Mouse (Mus musculus): ENCODE results near the gene Stx6. TPM values are rescaled to one million over a fixed set of nuclear protein-coding genes. Genes with fewer than 3 reads are reported as not detected.

Gene Stx6
- polyA plus RNA-seq, 1 experiment from 2014 or later: 62.8 TPM

- H3K4me3 ChIP-seq (ENCODE audit: low read depth, low read length): no peak overlapping the region
- H3K36me3 ChIP-seq (ENCODE audit: control insufficient read depth, insufficient read depth, low read length): peaks cover 5% of the 10 kb centered on the region; the same call in 1 of the 2 replicates
- H3K4me1 ChIP-seq (ENCODE audit: control insufficient read depth, insufficient read depth, low read length): peaks cover 54% of the 10 kb centered on the region
- peak overlapping the region; percentile 92 for H3K27ac ChIP-seq (ENCODE audit: low read depth, low read length)
- 46% methylated on average over 13 of the region's 13 CpGs for WGBS (ENCODE audit: insufficient replicate concordance)
- no peaks in the 10 kb centered on the region for H3K9me3 ChIP-seq (replicated peaks; ENCODE audit: control insufficient read depth, low read length)
- no peaks in the 10 kb centered on the region for H3K27me3 ChIP-seq (ENCODE audit: control insufficient read depth, insufficient read depth, low read length)
- peak overlapping the region; percentile 44; the same call in 1 of the 2 replicates for H3K9ac ChIP-seq (ENCODE audit: low read depth, low read length)
- no peak for ATAC-seq (replicated peaks; ENCODE audit: insufficient number of reproducible peaks, low FRiP score, low TSS enrichment)
- H3K4me2 ChIP-seq: 0 out of 2 replicates have a peak overlapping the region, but pooled peaks have one; percentile 7
These were observed 78.0 kb downstream of the Stx6 start for GRCm38 (mm10) chr1:155236306-155237024.

- Histone ChIP-seq H3K9me3 (replicated peaks; ENCODE audit: control insufficient read depth, low read length) (no peaks in the 10 kb centered on the region), H3K27me3 (ENCODE audit: control insufficient read depth, insufficient read depth, low read length) (no peaks in the 10 kb centered on the region), H3K4me1 (ENCODE audit: control insufficient read depth, insufficient read depth, low read length) (peaks cover 58% of the 10 kb centered on the region), H3K4me3 (ENCODE audit: low read depth, low read length) (no peak overlapping the region), H3K36me3 (ENCODE audit: control insufficient read depth, insufficient read depth, low read length) (peaks cover 11% of the 10 kb centered on the region; the same call in 1 of the 2 replicates), H3K4me2 (no peak overlapping the region), H3K9ac (ENCODE audit: low read depth, low read length) (0 out of 2 replicates have a peak overlapping the region, but pooled peaks have one; percentile 2), H3K27ac (ENCODE audit: low read depth, low read length) (peak overlapping the region; percentile 55; the same call in 1 of the 2 replicates)
- no peak for ATAC-seq (replicated peaks; ENCODE audit: insufficient number of reproducible peaks, low FRiP score, low TSS enrichment)
- WGBS (ENCODE audit: insufficient replicate concordance): 68% methylated on average over 11 of the region's 11 CpGs
These were observed 78.9 kb downstream of the Stx6 start for GRCm38 (mm10) chr1:155237390-155237789.

- ATAC-seq (replicated peaks; ENCODE audit: insufficient number of reproducible peaks, low FRiP score, low TSS enrichment): no peak
- H3K27me3 ChIP-seq (ENCODE audit: control insufficient read depth, insufficient read depth, low read length): no peaks in the 10 kb centered on the region
- H3K9me3 ChIP-seq (replicated peaks; ENCODE audit: control insufficient read depth, low read length): no peaks in the 10 kb centered on the region
- H3K27ac ChIP-seq (ENCODE audit: low read depth, low read length): no peak overlapping the region
- peaks cover 11% of the 10 kb centered on the region; the same call in 1 of the 2 replicates for H3K36me3 ChIP-seq (ENCODE audit: control insufficient read depth, insufficient read depth, low read length)
- no peak overlapping the region for H3K9ac ChIP-seq (ENCODE audit: low read depth, low read length)
- 92% methylated on average over 5 of the region's 5 CpGs for WGBS (ENCODE audit: insufficient replicate concordance)
- no peak overlapping the region for H3K4me3 ChIP-seq (ENCODE audit: low read depth, low read length)
- H3K4me2 ChIP-seq: no peak overlapping the region
- H3K4me1 ChIP-seq (ENCODE audit: control insufficient read depth, insufficient read depth, low read length): peaks cover 59% of the 10 kb centered on the region
These were observed 79.6 kb downstream of the Stx6 start for GRCm38 (mm10) chr1:155238126-155238525.

- Histone ChIP-seq H3K27me3 (ENCODE audit: control insufficient read depth, insufficient read depth, low read length) (0 out of 2 replicates have a peak, but pooled peaks cover under 1% of the 10 kb centered on the region), H3K4me2 (no peak overlapping the region), H3K4me3 (ENCODE audit: low read depth, low read length) (no peak overlapping the region), H3K4me1 (ENCODE audit: control insufficient read depth, insufficient read depth, low read length) (peaks cover 49% of the 10 kb centered on the region), H3K27ac (ENCODE audit: low read depth, low read length) (no peak overlapping the region), H3K9ac (ENCODE audit: low read depth, low read length) (peak overlapping the region; percentile 35; the same call in 1 of the 2 replicates), H3K9me3 (replicated peaks; ENCODE audit: control insufficient read depth, low read length) (no peaks in the 10 kb centered on the region), H3K36me3 (ENCODE audit: control insufficient read depth, insufficient read depth, low read length) (peaks cover 11% of the 10 kb centered on the region; the same call in 1 of the 2 replicates)
- no peak for ATAC-seq (replicated peaks; ENCODE audit: insufficient number of reproducible peaks, low FRiP score, low TSS enrichment)
- 75% methylated on average over 4 of the region's 4 CpGs for WGBS (ENCODE audit: insufficient replicate concordance)
These were observed 80.7 kb downstream of the Stx6 start for GRCm38 (mm10) chr1:155239169-155239568.

GRCm38 (mm10) chr1:155239962-155240717, 81.6 kb downstream of the Stx6 start:
- Histone ChIP-seq H3K36me3 (ENCODE audit: control insufficient read depth, insufficient read depth, low read length) (peaks cover 11% of the 10 kb centered on the region; the same call in 1 of the 2 replicates), H3K4me3 (ENCODE audit: low read depth, low read length) (no peak overlapping the region), H3K9ac (ENCODE audit: low read depth, low read length) (no peak overlapping the region), H3K9me3 (replicated peaks; ENCODE audit: control insufficient read depth, low read length) (no peaks in the 10 kb centered on the region), H3K4me1 (ENCODE audit: control insufficient read depth, insufficient read depth, low read length) (peaks cover 46% of the 10 kb centered on the region), H3K4me2 (no peak overlapping the region), H3K27ac (ENCODE audit: low read depth, low read length) (no peak overlapping the region), H3K27me3 (ENCODE audit: control insufficient read depth, insufficient read depth, low read length) (0 out of 2 replicates have a peak, but pooled peaks cover 3% of the 10 kb centered on the region)
- WGBS (ENCODE audit: insufficient replicate concordance): 74% methylated on average over 6 of the region's 6 CpGs
- ATAC-seq (replicated peaks; ENCODE audit: insufficient number of reproducible peaks, low FRiP score, low TSS enrichment): no peak

GRCm38 (mm10) chr1:155241701-155242487, 83.4 kb downstream of the Stx6 start:
- Histone ChIP-seq H3K27me3 (ENCODE audit: control insufficient read depth, insufficient read depth, low read length) (0 out of 2 replicates have a peak, but pooled peaks cover 3% of the 10 kb centered on the region), H3K27ac (ENCODE audit: low read depth, low read length) (no peak overlapping the region), H3K9me3 (replicated peaks; ENCODE audit: control insufficient read depth, low read length) (no peaks in the 10 kb centered on the region), H3K4me2 (no peak overlapping the region), H3K36me3 (ENCODE audit: control insufficient read depth, insufficient read depth, low read length) (peaks cover 11% of the 10 kb centered on the region; the same call in 1 of the 2 replicates), H3K4me1 (ENCODE audit: control insufficient read depth, insufficient read depth, low read length) (peaks cover 33% of the 10 kb centered on the region), H3K9ac (ENCODE audit: low read depth, low read length) (no peak overlapping the region), H3K4me3 (ENCODE audit: low read depth, low read length) (no peak overlapping the region)
- WGBS (ENCODE audit: insufficient replicate concordance): 72% methylated on average over 12 of the region's 12 CpGs
- ATAC-seq (replicated peaks; ENCODE audit: insufficient number of reproducible peaks, low FRiP score, low TSS enrichment): no peak

GRCm38 (mm10) chr1:155242488-155242745, 83.9 kb downstream of the Stx6 start:
- peaks cover 27% of the 10 kb centered on the region for H3K4me1 ChIP-seq (ENCODE audit: control insufficient read depth, insufficient read depth, low read length)

More at GRCm38 (mm10) chr1:155242488-155242745, 83.9 kb downstream of the Stx6 start:
- no peak overlapping the region for H3K27ac ChIP-seq (ENCODE audit: low read depth, low read length)
- H3K4me3 ChIP-seq (ENCODE audit: low read depth, low read length): no peak overlapping the region
- no peak overlapping the region for H3K9ac ChIP-seq (ENCODE audit: low read depth, low read length)
- H3K9me3 ChIP-seq (replicated peaks; ENCODE audit: control insufficient read depth, low read length): no peaks in the 10 kb centered on the region
- no peak overlapping the region for H3K4me2 ChIP-seq
- H3K36me3 ChIP-seq (ENCODE audit: control insufficient read depth, insufficient read depth, low read length): peaks cover 11% of the 10 kb centered on the region; the same call in 1 of the 2 replicates
- 0 out of 2 replicates have a peak, but pooled peaks cover 3% of the 10 kb centered on the region for H3K27me3 ChIP-seq (ENCODE audit: control insufficient read depth, insufficient read depth, low read length)
- 43% methylated on average over 1 of the region's 1 CpGs for WGBS (ENCODE audit: insufficient replicate concordance)
- no peak for ATAC-seq (replicated peaks; ENCODE audit: insufficient number of reproducible peaks, low FRiP score, low TSS enrichment)
